Mouse (Mus musculus) E14TG2a.4 (cell line): ENCODE data around the gene Slc39a8.

Experiments
- H3K27me3 ChIP-seq: 2 replicates; pipeline ENCODE4 v1.6.1; 2014; ENCODE audit warnings: low read length, control low read depth; ENCODE audit not compliant: insufficient read depth
- H3K36me3 ChIP-seq: 2 replicates; pipeline ENCODE4 v1.6.1; 2014; ENCODE audit warnings: low read length, control low read depth; ENCODE audit not compliant: insufficient read depth
- H3K4me1 ChIP-seq: replicated peaks from 2 replicates; pipeline ENCODE4 v1.6.1; 2014; ENCODE audit warnings: low read depth, low read length, control low read depth
- H3K4me3 ChIP-seq: replicated peaks from 2 replicates; pipeline ENCODE4 v1.5.1; 2014; ENCODE audit warnings: mild to moderate bottlenecking, low read length
- H3K9me3 ChIP-seq: 2 replicates; pipeline ENCODE4 v1.6.1; 2014; ENCODE audit warnings: low read length, control low read depth
- CTCF ChIP-seq: conservative IDR thresholded peaks from 2 replicates; pipeline ENCODE4 v1.5.1; 2014; ENCODE audit warnings: low read length
- NANOG ChIP-seq: IDR thresholded peaks from 2 replicates; pipeline ENCODE4 v1.6.1; 2014; ENCODE audit warnings: borderline replicate concordance, low read length, mixed read lengths
- POU5F1 ChIP-seq: IDR thresholded peaks from 2 replicates; pipeline ENCODE4 v1.6.1; 2014; ENCODE audit warnings: low read length, borderline replicate concordance

Slc39a8 gene

GRCm38 (mm10) chr3:135915941-135916340 lies 90.9 kb downstream of the Slc39a8 start:
- Histone ChIP-seq H3K36me3 (no peaks in the 10 kb centered on the region), H3K4me3 (no peak overlapping the region), H3K27me3 (no peaks in the 10 kb centered on the region), H3K4me1 (no peaks in the 10 kb centered on the region), H3K9me3 (no peaks in the 10 kb centered on the region)
- TF ChIP-seq CTCF: no peak
- TF ChIP-seq NANOG: no peak
- no peak for TF ChIP-seq POU5F1

- no peak overlapping the region for H3K4me3 ChIP-seq
- no peaks in the 10 kb centered on the region for H3K4me1 ChIP-seq
- TF ChIP-seq CTCF (no peak), POU5F1 (no peak), NANOG (no peak)
- no peaks in the 10 kb centered on the region for H3K27me3 ChIP-seq
- H3K9me3 ChIP-seq: no peaks in the 10 kb centered on the region
- no peaks in the 10 kb centered on the region for H3K36me3 ChIP-seq
Measured at GRCm38 (mm10) chr3:135918566-135919180, 93.6 kb downstream of the Slc39a8 start.

- Histone ChIP-seq H3K4me1 (no peaks in the 10 kb centered on the region), H3K9me3 (no peaks in the 10 kb centered on the region), H3K4me3 (no peak overlapping the region), H3K27me3 (no peaks in the 10 kb centered on the region), H3K36me3 (no peaks in the 10 kb centered on the region)
- TF ChIP-seq NANOG: no peak
- TF ChIP-seq CTCF: no peak
- TF ChIP-seq POU5F1: no peak
Measured at GRCm38 (mm10) chr3:135919305-135919704, 94.2 kb downstream of the Slc39a8 start.

GRCm38 (mm10) chr3:135926729-135927128 lies 101.7 kb downstream of the Slc39a8 start:
- Histone ChIP-seq H3K4me1 (no peaks in the 10 kb centered on the region), H3K36me3 (no peaks in the 10 kb centered on the region), H3K4me3 (no peak overlapping the region), H3K27me3 (no peaks in the 10 kb centered on the region), H3K9me3 (no peaks in the 10 kb centered on the region)
- TF ChIP-seq POU5F1 (no peak), NANOG (no peak), CTCF (no peak)

- TF ChIP-seq CTCF (peak; percentile 65), NANOG (no peak)
- no peaks in the 10 kb centered on the region for H3K36me3 ChIP-seq
- H3K4me3 ChIP-seq: no peak overlapping the region
- H3K4me1 ChIP-seq: no peaks in the 10 kb centered on the region
- H3K27me3 ChIP-seq: no peaks in the 10 kb centered on the region
- H3K9me3 ChIP-seq: no peaks in the 10 kb centered on the region
Measured at GRCm38 (mm10) chr3:135928184-135928583, 103.1 kb downstream of the Slc39a8 start.

- Histone ChIP-seq H3K4me3 (no peak overlapping the region), H3K36me3 (no peaks in the 10 kb centered on the region), H3K4me1 (no peaks in the 10 kb centered on the region), H3K27me3 (no peaks in the 10 kb centered on the region), H3K9me3 (peaks cover 14% of the 10 kb centered on the region)
- no peak for TF ChIP-seq POU5F1
- TF ChIP-seq NANOG: no peak
- TF ChIP-seq CTCF: no peak
Measured at GRCm38 (mm10) chr3:135937455-135937854, 112.4 kb downstream of the Slc39a8 start.
